Mouse (Mus musculus) WW6 (cell line): Measurements from ENCODE around the gene Prune2.
A peak's percentile ranks its signal among the peaks of the same experiment; 100 is the strongest.

Source experiments
- DNase-seq: peaks from one replicate; pipeline ENCODE4 v3.0.0-alpha.2; 2013; ENCODE audit warnings: low read depth, low spot score

Prune2 gene

DNA sequence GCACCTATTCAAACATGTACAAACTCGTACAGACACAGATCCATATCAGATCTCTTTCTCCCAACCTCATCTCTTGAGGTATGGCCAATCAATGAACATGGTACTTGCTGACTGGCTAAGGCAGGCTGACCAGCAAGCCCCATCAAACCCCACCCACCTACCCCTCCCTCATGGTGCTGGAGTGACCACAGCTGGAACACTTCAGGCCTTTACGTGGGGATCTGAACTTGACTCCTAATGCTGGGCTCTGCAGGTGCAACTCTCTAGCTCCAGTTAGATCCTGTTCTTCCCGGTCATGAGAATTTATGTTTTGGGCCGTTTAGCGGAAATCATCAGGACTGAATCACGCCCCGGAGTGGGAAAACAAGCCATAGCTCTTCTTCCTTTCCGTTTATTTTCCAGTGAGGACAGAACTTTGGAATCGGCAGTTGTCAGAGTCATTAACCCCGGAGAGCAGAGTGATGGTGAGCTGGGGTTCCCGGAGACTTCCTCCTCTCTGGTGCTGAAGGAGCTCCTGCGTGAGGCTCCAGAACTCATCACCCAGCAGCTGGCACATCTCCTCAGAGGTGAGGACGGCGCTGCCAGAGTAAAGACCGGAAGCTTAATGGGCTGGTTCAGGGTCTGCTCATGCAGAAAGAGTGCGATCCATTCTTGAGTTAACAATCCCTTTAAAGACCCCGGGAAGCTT lies 50.4 kb downstream of the Prune2 start:
- no peak for DNase-seq

DNA sequence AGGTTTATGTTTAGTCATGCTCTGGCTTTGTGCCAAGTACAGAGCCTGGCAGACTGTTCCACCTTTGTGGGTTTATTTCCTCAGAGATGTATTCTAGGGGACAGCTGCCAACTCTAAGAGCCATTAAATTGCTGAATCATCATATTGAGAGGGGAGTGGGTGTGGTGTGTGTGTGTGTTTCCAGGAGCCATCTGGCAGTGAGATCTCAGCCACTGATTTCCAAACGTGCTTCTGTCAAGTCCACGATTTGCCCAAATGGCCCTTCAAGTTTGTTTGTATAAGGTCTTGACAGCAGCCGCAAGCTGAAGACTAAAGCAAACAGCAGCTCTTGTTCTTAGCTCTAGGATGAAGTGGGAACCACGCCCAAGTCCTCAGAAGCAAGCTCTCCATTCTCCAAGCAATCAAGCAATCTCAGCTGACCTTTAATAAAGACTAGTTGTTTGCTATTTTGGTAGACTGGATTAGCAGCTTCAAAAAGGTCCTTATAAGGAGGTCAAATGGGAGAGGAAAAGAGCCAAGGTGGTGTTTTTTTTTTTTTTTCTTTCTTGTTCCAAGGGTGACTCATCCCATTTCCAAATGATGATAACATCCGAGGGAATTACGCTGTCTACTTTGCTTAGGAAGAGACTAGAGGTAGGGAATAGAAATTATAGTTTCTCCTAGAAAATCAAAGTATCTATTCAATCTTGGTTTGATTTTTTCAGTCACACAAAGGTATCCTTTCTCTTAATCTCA lies 55.5 kb downstream of the Prune2 start:
- DNase-seq, result no peak

DNA sequence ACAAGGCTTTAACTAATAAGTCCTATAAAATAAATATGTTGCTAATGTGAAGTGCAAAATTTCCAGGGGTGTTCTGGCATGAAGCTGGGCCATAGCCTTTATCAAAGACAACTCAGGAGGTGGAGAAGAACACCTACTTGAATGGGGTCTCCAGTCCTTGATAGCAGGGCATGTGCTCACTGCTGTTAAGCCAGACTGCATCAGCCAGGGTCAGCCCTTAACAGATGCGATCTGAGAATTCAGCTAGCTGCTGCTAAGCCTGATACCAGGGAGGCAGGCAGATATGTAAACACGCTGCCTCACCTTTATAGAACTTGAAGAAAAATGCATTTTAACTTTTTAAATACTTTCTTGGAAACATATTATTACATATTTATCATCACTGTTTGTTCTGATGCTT lies 57.2 kb downstream of the Prune2 start:
- DNase-seq, result no peak

DNA sequence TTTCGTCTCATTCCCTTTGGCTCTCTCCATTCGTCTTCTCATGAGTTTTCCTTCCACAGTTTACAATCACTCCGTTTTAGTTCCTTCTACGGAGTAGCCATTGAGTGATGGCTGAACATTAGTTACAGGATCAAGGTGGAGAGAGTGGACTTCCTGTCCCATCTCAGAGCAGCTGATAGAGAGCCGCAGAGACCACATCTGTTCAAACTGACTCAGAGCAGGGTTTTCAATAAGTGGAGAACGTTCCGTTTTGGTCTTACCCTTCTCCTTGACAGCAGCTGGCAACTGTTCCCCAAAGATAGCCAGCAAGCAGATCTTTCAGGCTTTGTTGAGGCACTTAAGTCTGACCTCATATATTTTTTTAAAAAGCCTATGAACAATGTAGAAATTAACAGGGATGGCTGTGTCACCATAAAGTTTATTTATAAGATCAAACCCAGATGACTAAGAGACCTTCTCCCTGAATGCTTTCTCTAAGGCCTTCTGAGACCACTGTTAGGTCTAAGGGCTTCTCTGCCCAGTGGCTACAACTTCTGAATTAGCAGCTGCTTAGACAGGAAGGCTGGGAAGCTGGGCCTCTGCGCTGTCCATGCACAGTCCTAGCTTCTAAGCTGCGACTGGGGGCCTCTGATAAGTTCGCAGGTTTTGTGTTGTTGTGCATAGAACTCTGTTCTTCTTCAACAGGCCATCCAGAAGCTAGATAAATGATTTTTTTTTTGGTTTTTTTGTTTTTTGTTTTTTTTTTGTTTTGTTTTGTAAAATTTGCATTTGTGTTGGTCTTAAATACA lies 58.6 kb downstream of the Prune2 start:
- DNase-seq, result no peak

DNA sequence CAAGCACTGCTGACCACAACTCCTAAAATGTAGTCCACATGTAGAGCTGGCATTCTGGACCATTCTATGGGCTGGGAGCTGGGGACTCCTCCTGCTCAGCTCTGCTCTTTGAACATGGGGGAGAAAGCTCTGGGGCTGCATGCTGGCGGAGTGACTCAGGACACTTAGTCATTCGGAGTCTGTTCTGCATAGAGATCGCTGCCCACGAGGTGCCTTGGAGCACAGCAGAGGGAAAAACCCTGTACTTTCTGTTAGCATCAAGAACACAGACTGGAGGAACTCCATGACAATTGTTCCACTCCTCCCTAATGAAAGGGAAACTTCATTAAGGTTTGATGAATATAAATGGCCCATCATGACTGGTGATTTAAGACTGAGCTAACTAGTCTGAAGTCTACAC lies 68.8 kb downstream of the Prune2 start:
- DNase-seq, result no peak

DNA sequence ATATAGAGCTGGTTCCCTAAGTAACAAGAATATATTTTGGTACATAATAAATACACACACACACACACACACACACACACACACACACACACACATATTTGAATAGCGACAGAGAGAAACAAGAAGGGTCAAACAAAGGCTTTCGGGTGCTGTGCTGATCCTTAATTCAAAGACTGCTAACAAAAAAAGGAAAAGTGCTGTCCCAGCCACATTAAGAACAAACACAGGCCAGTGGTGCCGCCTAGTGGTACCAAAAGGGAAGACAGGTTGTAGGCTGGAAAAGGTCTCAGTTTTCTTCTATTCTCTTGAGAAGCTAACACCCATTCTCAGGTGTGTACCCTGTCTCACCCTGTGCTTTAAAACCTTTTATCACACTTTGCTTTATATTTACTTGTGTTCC lies 74.4 kb downstream of the Prune2 start:
- DNase-seq, result peak; percentile 22

DNA sequence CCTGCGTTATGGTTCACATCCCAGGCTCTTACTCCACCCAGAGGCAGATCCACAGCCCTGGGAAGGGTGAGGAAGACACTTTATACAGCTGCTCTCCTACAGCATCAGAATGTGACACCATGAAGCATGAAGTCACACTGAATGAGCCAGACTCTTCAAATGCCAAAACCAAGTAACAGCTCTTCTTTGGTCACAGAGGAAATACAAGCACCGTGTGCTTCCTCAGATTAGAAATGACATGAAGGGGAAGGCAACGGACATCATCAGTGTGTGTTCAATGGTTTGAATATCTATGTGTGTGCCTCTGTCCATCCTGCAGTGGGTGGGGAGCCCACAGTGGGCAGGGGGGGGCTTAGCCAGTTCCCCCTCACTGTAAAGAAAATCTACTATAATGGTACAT lies 76.4 kb downstream of the Prune2 start:
- no peak for DNase-seq

DNA sequence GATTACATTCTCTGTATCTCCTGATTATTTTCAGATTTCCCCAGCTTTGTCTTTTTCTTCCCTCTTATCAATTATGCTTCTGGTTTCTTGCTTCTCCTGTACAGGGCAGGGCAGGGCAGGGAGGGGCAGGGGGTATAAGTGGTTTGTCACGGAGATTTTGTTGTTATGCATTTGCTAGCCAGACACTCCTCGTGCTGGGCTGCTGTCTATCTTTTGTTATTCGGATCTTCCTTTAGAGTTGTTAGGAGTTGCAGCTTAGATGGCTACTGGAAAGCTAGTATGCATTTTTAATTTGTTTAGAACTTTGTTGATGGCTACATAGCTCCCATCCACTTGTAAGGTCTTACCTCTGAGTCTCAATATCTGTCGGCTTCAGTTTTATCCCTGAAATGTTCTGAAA lies 91.0 kb downstream of the Prune2 start:
- no peak for DNase-seq

DNA sequence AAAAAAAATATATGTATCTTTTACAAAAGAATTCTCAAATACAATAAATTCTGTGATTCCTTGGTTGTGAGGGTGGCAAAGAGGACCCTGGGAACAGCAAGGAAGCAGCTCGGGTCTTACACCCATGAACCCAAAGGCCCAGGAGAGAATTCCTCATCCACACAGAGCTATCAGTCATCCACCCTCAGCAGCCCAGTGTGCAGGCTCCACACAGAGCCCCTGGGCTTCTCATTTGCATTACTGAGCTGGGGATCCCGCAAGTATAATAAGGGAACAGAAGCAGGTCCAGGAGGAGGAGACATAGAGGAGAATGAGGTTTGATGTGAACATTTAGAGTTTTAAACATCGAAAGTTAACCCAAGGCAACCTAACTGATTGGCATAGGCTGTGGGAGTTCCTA lies 100.0 kb downstream of the Prune2 start:
- no peak for DNase-seq

DNA sequence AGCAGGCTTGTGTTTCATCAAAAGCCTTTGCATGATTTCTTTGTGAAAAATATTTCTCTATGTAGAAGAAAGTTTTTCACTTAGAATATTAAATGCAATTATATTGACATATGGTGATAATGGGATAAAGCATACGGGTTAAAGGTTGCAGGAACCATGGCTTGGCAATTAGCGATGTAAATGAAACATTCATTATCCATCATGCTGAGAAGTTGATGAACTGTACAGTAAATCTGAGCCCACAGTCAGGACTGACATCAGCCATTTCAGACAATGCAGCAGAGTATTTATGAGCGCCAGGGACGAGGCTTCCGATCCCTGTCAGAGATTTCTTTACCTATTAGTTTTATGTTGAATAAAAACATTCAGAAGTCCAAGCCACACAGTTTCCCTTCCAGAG lies 104.2 kb downstream of the Prune2 start:
- no peak for DNase-seq

DNA sequence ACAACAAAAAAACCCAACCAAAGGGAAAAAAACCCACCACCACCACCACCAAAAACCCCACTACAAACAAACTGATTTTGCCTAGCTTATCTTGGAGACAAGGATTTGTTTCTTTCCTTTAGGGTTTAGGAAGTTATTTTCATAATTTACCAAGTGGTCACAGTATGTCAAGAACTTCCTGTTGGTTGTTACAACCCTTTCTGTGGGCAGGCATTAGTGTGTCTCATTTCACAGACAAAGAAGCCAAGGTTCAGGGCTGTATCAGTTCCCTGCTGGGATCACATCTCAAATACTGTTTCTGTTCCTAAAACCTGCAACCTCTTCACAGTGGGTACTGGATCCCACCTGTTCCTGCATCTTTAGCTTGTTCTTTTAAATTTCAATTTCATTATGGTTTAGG lies 108.5 kb downstream of the Prune2 start:
- no peak for DNase-seq

DNA sequence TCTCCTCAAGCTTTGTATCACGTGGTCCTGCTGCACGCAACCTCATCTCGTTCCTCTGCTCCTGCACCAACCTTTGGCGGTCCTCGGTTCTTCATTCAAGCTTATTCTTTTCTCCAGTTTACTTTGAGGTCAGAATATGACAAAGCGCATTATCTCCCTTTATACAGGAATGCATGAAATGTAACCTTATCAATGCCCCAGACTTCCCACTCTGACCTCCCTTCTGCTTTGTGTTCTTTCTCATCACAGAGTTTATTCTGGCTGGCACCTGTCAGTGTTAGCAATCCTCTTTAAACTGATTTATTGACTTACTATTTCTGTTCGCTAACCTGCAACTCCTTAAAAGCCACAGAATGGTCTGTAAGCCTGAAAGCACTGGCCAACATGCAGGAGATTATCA lies 113.1 kb downstream of the Prune2 start:
- DNase-seq, result no peak

DNA sequence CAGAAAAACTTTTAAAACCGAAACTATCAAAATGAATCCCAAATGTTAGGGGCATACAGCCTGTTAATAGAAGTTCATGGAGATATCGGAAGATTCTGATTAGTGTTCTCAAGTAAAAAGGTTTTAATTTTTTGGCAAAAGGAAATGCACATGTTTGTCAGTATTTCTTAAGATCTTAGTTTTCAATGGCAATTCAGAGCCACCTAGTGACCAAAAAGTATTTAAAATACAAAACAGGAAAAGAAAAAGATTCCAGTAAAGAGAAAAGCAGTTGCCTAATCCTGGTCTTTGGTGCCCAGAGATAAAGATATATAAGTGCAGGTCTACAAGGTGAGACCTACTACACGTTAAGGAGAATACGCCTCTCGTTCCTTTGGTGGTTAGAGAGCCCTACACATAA lies 115.3 kb downstream of the Prune2 start:
- DNase-seq, result no peak

DNA sequence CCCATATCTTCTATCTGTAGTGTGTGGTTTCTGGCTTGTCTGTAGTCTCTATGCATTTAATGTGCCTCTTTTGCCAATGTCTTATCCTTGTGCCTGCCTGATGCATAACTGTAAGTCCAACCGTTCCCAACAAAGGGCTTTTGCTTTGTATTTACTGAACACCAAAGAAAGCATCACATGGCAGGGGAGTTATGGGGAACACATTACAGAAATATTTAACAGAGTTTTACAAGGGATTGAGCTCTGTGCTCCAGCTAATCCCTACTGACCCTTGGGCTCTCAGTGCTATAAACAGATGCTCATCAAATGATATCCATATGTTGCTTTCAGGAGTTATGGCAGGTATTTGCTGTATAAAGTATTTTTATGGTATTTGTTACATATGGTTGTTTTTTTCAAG lies 116.3 kb downstream of the Prune2 start:
- DNase-seq, result no peak

DNA sequence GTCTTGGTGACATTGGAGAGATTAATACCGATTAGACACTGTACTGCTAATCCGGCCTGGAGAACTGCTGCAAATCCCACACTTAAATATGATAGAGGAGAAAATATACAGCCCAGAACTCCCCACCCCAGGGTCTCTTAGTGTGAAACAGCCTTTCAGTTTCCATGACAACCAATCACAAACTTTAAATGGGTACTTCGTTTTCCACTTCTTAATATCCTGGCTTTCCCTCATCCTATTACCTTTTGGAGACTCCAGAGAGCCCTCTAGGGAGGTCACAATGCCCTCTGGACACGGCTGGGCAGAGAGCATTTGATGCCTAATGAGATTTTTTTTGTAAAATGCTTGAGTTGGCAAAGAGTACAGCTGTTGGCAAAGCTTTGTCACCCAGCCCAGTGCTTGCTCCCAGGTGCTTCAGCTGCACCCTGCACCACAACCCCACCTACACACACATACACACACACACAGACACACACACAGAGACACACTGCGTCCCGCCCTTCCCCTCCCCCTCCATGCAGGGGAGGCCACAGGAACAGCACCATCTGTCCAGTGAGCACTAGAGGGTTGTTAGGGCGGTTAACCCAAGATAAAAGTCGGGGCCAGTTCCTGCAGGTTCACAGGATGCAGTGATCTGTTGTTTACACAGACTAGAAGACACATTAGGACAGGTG lies 122.9 kb downstream of the Prune2 start:
- DNase-seq, result no peak

DNA sequence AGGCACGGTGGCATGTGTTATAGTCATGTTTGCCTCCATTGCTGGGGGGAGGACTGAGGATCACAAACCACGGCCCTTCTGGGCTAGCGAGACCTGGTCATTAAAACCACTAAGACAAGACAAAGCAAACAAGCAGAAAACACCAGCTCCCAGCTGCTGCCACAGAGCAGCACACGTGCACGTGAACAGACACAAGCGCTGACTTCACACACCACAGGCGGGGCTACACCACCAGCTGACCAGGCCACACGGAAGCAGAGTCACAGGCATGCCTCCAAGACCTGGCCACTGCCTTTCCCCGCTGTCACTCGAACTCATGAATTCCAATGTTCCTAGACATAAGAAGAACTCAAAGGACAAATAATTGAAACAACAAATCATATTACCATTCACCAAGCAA lies 125.5 kb downstream of the Prune2 start:
- DNase-seq, result no peak

DNA sequence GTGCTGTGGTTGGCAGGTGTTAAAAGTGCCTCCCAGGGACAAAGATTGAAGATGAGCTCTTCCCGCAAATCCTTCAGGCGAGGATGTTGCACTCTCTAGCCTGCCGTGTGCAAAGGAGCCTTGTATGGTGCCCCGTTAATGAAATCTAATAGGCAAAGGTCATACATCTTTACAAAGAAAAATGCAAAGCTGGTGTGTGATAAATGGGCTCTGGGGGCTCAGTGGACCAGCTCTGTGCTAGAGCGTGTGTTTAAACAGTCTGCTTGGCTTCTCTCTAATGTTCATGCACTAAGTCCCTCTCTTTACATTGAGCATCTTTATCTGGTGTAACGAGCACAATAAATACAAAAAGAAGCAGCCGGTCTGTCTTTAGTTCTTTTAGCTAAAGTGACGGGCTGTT lies 138.1 kb downstream of the Prune2 start:
- no peak for DNase-seq

DNA sequence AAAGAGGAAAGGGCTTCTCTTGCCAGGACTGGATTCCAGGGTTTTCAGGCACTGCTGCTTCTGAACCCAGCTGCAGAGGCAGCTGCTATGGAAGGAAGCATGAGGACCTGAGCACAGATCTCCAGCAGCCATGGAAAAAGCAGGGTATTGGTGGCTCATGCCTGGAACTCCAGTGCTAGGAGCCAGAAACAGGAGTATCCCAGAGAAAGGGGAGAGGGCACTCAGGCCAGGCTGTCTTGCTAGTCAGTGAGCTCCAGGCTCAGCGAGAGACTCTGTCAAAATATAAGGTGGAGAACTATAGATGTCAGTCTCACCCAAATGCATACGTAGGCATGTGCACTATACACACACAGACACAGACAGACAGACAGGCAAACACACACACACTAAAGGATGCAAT lies 140.4 kb downstream of the Prune2 start:
- no peak for DNase-seq

DNA sequence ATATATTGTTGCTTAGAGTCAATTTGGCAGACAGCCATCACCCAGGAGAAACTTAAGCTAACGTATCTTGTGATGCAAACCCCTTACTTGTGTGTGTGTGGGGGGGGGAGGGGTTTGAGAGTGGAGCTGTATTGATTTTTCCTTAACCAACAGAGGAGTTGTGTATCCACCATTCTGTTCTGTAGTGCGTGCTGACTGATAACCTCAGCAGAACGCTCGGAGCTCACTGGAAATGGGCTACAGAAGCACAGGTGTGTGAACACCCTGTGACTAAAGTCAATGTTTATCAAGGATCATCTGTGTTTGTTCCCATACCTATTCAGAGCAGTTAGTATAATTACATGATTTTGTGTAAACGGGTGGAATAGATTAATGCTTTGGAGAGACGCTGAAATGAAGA lies 141.3 kb downstream of the Prune2 start:
- no peak for DNase-seq

DNA sequence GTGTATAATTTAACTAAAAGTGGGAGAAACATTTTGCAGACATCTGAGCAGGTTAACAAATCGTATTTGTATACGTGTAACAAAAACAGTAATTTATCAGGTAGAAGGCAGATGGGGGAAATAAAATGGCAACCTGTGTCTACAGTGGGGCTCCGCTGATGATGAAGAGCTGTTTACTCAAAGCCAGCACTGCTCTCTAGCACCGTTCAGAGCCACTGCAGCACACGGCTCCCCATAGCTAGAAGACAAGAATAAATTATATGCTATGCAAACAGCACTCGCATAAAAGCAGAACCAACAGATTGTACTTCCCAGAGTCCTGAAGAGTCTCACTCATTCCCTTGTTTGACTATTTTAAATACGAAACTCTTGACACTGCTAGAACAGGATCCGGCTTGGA lies 152.9 kb downstream of the Prune2 start:
- no peak for DNase-seq

DNA sequence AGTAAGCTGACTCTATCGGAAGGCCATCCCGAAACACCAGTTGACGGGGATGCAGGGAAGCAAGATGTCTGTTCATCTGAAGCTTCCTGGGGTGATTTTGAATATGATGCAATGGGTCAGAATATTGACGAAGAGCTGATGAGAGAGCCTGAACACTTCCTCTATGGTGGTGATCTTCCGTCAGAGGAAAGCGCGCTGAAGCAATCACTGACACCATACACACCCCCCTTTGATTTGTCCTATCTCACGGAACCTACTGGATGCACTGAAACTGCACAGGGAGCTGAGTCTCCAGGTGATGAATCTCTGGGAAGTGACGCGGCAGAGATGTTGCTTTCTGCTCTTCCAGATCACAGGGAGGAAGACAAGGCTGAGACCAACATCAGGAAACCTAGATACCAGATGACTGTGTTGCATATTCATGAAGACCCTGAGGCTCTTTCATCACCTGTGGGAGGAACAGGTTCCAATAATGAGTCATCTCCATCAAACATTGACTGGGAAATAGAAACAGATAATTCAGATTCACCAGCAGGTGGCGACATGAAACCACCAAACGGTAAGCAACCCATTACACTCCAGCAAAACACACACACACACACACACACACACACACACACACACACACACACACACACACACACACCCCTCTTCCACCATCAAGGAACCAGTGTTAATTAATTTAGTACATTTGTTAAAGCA lies 168.3 kb downstream of the Prune2 start:
- DNase-seq, result no peak

DNA sequence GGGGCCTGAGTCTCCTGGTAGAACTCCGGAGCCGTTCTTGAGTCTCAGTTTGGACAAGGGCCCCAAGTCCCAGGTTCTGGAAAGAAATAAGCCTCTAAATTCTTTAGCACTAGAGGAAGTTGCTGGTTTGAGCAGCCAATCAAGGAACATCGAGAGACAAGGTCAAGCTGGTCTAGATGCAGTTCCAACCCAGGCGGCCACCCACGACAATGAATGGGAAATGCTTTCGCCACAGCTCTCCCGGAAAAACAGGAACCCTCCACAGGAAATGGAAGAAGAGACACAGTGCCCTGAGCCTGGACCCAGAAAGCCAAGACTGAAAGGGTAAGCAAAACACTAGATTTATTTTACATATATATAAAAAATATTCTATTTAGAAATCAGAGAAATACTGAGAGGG lies 169.5 kb downstream of the Prune2 start:
- DNase-seq, result no peak
